Mouse (Mus musculus): ENCODE data around the gene Fam120b. TPM values are rescaled to one million over a fixed set of nuclear protein-coding genes. Genes with fewer than 3 reads are reported as not detected.
"Not testable (repeated sequence)": the region's sequence is repeated elsewhere in the genome, so short reads cannot be mapped to it uniquely, and the experiment has no call there.

Gene Fam120b
- total RNA-seq, 2 experiments from 2014 or later, result 42.3 to 45.1 TPM

GRCm38 (mm10) chr17:15431021-15431514, 35.1 kb downstream of the Fam120b start:
- DNase-seq (ENCODE audit: extremely low spot score in 1 of 2, low spot score in 1 of 2), result no peak

GRCm38 (mm10) chr17:15431551-15431950, 35.5 kb downstream of the Fam120b start:
- no peak for DNase-seq (ENCODE audit: extremely low spot score in 1 of 2, low spot score in 1 of 2)

GRCm38 (mm10) chr17:15432036-15432435, 36.0 kb downstream of the Fam120b start:
- DNase-seq (ENCODE audit: extremely low spot score in 1 of 2, low spot score in 1 of 2), result no peak

GRCm38 (mm10) chr17:15434748-15435147, 38.7 kb downstream of the Fam120b start:
- no peak for DNase-seq (ENCODE audit: extremely low spot score in 1 of 2, low spot score in 1 of 2)

GRCm38 (mm10) chr17:15440067-15440462, 44.1 kb downstream of the Fam120b start:
- DNase-seq (ENCODE audit: extremely low spot score in 1 of 2, low spot score in 1 of 2), result no peak

- no peak for DNase-seq (ENCODE audit: extremely low spot score in 1 of 2, low spot score in 1 of 2)
Measured at GRCm38 (mm10) chr17:15440463-15441121, 44.6 kb downstream of the Fam120b start.

- no peak for DNase-seq (ENCODE audit: extremely low spot score in 1 of 2, low spot score in 1 of 2)
Measured at GRCm38 (mm10) chr17:15445421-15445820, 49.4 kb downstream of the Fam120b start.

GRCm38 (mm10) chr17:15447831-15448230, 51.8 kb downstream of the Fam120b start:
- no peak for DNase-seq (ENCODE audit: extremely low spot score in 1 of 2, low spot score in 1 of 2)

- not testable (repeated sequence) for DNase-seq (ENCODE audit: extremely low spot score in 1 of 2, low spot score in 1 of 2)
Measured at GRCm38 (mm10) chr17:15449144-15449543, 53.1 kb downstream of the Fam120b start.

GRCm38 (mm10) chr17:15449606-15450005, 53.6 kb downstream of the Fam120b start:
- no peak for DNase-seq (ENCODE audit: extremely low spot score in 1 of 2, low spot score in 1 of 2)

GRCm38 (mm10) chr17:15455203-15455602, 59.2 kb downstream of the Fam120b start:
- DNase-seq (ENCODE audit: extremely low spot score in 1 of 2, low spot score in 1 of 2), result no peak

GRCm38 (mm10) chr17:15456595-15456994, 60.6 kb downstream of the Fam120b start:
- no peak for DNase-seq (ENCODE audit: extremely low spot score in 1 of 2, low spot score in 1 of 2)

- no peak for DNase-seq (ENCODE audit: extremely low spot score in 1 of 2, low spot score in 1 of 2)
Measured at GRCm38 (mm10) chr17:15459761-15460160, 63.8 kb downstream of the Fam120b start.

- DNase-seq (ENCODE audit: extremely low spot score in 1 of 2, low spot score in 1 of 2), result no peak
Measured at GRCm38 (mm10) chr17:15461921-15462495, 66.0 kb downstream of the Fam120b start.

- peak; percentile 58 to 82 for DNase-seq (ENCODE audit: extremely low spot score in 1 of 2, low spot score in 1 of 2)
Measured at GRCm38 (mm10) chr17:15467669-15468068, 71.7 kb downstream of the Fam120b start.

- no peak for DNase-seq (ENCODE audit: extremely low spot score in 1 of 2, low spot score in 1 of 2)
Measured at GRCm38 (mm10) chr17:15472671-15473070, 76.7 kb downstream of the Fam120b start.

Other genes with a start within 250 kb of the Fam120b start
- 10 to 100 TPM; 11.6 to 12.8 TPM for gene Dll1, start 19.3 kb upstream of the Fam120b start, total RNA-seq (2021)
- gene Psmb1, start 103.5 kb downstream of the Fam120b start, total RNA-seq (2021), result 100 to 1,000 TPM; 119 to 138 TPM
- gene Tbp, start 103.7 kb downstream of the Fam120b start, total RNA-seq (2021), result 10 to 100 TPM; 28.5 to 32.7 TPM
- 10 to 100 TPM; 19.9 to 20.0 TPM for gene Pdcd2, start 131.1 kb downstream of the Fam120b start, total RNA-seq (2021)
- gene Prdm9, start 168.2 kb downstream of the Fam120b start, total RNA-seq (2021), result 1 to 10 TPM; 2.5 to 4.2 TPM

All from layer of hippocampus, postnatal 25 days (tissue).